Mouse (Mus musculus): ENCODE measurements around the gene Arid1a.
A peak's percentile ranks its signal among the peaks of the same experiment; 100 is the strongest.
"Not testable (repeated sequence)": the region's sequence is repeated elsewhere in the genome, so short reads cannot be mapped to it uniquely, and the experiment has no call there.

Gene Arid1a

DNA sequence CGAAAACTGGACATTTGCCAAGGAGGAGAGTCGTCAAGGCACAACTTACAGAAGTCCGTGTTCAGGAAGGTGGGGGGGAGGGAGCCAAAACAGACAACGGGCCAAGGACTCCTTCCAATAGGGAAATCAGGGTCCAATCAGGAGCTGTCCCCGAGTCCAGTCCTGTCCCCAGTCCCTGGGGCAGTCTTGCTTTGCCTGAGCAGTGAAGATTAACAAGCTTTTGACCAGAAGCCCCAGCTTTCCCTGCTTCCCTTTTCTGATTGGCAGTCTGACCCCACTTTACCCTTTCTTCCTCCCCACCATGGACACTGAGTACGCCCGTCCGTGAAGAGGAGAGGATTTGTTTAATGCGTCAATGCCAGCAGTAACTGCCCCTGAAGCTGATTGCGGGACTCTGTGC, 105.1 kb downstream of the Arid1a start:
- peak in 1 of 2 experiments; percentile 17 for DNase-seq

DNA sequence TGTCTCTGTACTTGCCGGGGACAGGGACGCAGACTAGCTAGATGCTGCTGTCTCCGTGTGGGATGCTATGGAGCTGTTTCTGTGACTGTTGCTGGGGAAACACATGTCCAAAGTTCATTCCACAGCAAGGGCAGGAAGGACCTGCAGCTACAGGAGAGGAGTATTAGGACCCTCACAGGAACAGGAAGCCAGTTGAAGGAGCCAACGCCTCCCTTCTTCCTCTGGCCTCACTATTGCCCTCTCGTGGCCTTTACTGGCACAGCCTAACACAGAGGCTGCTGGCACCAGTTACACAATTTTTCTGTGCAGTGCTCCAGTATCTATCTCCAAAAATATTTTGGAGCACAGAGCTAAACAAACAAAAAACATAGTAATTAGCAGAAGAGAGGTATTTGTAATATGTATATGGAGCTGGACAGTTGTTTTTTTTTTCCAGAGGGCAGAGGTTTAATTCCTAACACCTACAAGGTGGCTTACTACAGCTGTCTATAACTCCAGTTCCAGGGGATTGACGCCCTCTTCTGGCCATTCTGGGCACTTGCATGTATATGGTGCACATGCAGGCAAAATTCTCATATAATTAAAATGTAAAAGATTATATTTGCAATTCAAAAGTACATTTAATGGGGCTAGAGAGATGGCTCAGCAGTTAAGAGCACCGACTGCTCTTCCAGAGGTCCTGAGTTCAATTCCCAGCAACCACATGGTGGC, 106.4 kb downstream of the Arid1a start, which contains the start of gene Zdhhc18:
Zdhhc18 (minus strand) TSS at position 166 of the 711 bp plus-strand sequence.
- DNase-seq = peak; percentile 86 to 93

DNA sequence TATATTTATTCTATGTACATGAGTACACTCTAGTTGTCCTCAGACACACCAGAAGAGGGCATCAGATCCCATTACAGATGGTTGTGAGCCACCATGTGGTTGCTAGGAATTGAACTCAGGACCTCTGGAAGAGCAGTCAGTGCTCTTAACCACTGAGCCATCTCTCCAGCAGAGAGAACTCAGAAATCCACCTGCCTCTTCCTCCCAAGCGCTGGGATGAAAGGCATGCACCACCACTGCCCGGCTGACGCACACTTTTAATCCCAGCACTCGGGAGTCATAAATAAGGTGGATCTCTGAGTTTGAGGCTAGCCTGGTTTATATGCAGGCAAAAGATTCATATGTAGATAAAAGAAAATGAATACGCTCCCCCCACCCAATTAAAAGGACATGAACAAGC, 107.1 kb downstream of the Arid1a start:
- not testable (repeated sequence) for DNase-seq

DNA sequence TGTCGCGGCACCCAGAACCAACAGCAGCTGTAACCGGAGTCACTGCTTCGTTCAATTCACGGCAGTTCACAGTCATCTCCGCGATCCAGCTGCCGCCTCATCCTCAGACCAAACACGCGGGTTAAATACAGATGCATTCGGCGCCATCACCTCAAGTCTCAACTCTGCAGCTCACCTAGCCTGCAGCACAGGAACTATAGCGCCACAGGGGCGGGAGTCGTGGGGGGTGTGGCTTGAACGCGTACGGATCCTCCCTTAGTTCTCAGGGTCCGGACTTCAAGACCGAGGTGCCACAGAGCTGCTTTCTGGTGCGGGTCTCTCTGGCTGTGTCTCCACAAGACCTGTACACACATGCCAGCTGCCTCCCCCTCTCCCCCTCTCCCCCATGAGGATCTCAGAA, 110.9 kb downstream of the Arid1a start:
- no peak for DNase-seq

DNA sequence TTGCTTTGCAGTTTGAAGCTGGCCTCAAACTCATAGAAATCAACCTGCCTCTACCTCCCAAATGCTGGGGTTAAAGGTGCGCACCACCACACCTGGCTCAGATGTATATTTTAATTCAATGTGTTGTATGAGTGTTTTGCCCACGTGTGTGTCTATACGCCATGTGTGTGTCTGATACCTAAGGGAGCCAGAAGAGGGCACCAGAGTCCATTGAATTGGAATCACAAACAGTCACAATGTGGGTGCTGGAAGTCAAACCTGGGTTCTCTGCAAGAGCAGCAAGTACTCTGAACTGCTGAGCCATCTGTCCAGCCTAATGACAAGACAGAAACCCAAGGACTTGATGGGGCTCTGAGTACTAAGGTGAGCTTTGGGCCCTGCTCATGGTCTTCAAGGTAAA, 111.4 kb downstream of the Arid1a start:
- no peak for DNase-seq

DNA sequence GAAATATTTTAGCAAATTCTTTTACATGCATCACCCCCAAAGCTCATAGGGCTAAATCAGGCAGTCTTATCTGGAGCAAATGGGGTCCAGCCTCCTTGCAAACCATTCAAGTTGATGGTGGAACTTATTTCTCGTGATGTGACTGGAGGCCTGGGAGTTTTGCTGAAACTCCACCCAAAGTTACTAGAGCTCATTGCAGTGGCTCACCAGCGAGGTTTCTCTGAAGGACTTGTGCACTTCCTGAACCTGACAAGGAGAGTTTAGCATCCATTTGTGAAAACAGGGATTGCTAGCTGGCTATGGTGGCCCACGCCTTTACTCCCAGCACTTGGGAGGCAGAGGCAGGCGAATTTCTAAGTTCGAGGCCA, 122.5 kb downstream of the Arid1a start:
- no peak for DNase-seq

DNA sequence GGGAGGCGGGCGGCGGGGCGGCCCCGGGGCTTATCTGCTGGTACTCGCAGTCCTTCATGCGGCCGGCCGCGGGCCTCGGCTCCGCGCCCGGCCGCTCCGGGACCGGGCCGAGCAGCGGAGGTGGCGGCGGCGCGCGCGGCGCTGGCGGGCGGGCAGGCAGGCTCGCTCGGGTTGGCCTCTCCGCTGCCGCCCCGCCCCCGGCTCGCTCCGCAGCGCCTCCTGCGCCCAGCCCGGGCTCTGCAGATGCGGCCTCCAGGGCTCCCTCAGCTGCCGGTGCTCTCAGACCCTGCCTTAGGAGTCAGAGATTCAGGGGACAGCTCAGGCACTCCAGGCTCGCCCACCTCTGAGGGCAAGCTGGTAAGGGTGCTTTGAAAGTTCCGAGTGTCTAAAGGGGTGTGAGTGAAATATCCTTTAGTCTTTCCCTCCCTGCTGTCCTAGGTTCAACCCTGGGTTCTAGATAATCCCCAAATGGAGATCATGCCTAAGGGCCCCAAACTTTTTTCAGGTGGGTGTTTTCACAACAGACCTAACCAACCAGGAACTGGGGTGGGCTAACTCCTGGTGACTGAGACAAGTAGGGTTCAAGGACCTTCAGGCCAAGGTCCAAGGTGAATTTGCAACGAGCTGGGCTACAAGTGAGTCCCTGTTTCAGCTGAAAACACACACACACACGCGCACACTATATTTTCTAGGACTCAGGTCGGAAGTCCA, 123.1 kb downstream of the Arid1a start:
- DNase-seq = peak; percentile 90 to 94

DNA sequence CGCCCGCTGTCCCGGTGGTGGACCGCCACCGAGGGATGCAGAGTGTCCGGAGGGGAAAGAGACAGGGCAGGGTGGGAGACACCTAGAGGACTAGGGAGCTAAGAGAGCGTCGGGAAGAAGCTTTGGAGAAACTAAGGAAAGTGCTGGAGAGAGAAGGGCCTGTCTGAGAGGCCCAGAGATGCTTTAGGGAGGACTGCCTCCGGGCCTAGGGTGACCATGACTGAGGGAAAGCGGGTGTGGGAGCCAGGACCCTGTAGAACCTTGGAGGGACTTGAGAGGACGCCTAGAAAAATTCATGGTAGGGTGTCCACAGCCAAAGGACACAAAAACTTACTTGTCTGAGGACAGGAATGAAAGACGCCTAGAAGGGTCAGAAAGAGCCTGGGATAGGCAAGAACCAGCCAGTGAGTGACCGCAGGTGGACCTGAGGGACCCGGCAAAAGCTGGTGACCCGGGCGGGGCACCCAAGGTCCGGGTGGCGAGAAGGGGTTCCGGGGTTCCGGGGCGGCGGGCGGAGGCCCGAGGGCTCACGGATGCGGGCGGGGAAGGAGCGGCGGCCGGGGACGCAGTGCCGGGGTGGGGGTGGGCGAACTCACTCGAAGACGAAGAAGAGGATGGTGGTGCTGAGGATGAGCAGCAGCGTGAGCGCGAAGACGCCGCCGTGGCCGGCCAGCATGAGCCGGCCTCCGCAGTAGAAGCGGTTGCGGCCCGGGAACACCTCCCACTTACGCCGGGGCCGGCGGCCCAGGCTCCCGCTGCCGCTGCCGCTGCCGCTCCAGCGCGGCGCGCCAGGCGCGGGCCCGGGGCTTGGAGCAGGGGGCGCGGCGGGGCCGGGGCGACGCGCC, 123.9 kb downstream of the Arid1a start:
- peak in 1 of 2 experiments; percentile 69 for DNase-seq

DNA sequence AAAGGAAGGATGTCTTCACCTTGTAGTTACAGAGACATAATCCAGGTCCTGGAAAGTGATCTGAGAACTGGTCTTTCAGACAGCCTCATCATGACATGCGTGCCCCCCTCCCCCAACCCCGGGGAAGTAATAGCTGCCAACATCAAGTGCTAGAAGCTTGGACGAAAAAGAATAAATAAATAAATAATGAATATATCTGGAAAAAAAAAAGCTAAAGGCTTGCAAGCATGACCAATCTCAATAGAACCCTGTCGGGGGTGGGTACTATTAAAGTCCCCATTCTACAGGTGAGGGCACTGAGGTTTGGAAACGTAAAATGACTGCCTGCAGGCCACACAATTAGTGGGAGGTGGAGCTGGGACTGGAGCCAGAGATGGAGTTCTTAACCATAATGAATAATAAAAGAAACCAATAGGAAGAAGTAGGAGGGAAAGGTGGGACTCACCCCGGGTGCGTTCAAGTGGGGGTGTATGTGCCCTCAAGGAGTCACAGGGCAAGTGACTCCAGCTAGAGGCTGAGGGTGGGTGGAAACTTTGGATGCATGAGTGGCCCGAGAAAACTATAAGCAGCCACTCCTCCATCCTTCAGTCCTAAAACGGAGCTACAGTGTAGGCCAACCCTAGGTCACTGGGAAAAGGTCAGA, 124.7 kb downstream of the Arid1a start:
- peak; percentile 35 to 63 for DNase-seq

DNA sequence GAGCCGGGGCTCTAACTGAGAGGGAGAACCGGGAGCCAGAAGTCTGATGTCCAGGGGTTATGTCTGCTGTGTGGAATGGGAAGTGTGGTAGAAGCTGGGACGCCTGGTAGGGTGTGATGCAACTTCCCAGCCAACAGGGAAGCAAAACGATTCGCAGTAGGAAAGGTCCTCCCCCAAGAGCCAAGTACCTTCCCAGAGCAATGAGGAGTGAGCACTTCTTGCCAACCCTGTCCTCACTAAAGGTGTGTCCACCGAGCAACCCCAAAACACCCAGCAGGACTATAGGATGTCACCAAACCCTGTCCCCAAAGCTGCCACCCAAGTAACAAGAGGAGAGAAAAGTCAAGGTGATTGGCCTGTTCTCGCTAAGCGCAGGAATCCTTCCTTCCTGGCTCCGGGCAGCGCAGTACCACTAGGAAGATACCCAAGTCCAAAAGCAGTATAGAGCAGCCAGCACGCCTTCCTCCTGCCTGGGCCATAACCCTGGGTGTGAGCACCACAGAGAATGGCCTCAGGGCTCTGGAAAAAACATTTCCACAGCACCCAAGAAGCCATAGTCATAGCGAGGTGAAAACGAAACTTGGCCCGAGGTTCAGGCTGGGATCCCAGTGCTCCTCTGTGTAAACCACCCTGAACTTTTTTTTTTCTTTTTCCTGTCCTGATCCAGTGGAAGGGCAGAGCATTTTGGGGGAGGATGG, 125.3 kb downstream of the Arid1a start:
- DNase-seq = peak; percentile 30 to 37

DNA sequence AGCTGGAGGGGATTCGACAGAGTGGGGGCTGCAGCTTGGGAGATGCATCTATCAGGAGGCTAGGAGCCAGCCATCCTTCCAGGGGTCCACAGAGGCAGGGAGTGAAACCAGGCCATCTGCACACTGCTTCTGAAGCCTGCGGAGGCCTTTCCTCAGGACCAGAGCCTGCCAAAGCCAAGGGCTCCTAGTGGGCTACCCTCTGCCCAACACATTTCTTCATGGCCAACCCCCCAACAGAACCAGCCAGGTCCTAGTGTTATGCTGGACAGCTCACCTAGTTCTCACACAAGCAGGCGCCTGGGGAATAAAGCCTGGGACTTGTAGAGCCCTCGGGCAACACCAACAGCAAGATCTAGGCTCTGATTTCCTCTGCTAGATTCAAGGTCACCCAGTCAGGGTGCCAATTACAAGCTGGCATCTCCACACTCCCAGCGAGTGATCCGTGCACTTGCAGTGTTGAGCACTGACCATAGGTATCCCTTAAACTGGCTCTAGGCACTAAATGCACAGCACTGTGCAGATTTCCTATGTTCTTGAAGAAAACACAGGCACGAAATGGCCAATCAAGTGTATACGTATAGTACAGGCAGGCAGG, 126.1 kb downstream of the Arid1a start:
- DNase-seq = no peak

DNA sequence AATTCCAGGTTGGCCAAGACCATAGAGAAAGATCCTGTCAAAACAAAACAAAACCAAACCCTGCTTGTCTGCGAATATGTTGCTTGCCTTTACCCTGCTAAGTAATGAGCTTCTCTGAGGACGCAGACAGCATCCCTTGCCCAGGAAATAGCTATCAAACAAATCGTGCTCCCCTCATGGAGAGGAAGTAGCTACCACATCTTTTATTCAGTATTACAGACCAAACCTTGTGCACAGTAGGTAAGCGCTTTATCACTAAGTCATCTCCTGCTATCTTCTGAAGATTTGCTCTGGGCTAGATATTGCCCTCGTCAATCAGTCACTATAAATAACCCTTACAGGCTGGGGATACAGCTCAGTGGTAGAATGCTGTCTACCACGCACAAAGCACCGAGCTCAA, 127.4 kb downstream of the Arid1a start:
- no peak for DNase-seq
